Comparison of ENCODE assay signal across 15 mouse cellular contexts in genomic region chr11:64899587-64900278, GRCm38 (mm10).
"Had no signal": no experiment of that assay in that cellular context is flagged by ENCODE, and none has a peak within 500 bp of the region (broad histone marks: within the 10 kb centered on the region; RNA-seq: fewer than 3 reads in every experiment).

No protein-coding gene starts in this region.

- H3K4me2 ChIP-seq: liver, embryonic 11.5 days; liver, embryonic 15.5 days; neural tube, embryonic 15.5 days had no signal

- H3K27ac ChIP-seq: left cerebral cortex, adult 2 months; liver, embryonic 15.5 days; macrophage; neural tube, embryonic 15.5 days; stomach, postnatal 0 days had no signal

- H3K9me3 ChIP-seq: liver, embryonic 15.5 days; neural tube, embryonic 15.5 days had no signal

- H3K9ac ChIP-seq: liver, embryonic 15.5 days; neural tube, embryonic 15.5 days had no signal

- H3K4me3 ChIP-seq: left cerebral cortex, adult 2 months; liver, embryonic 15.5 days; myocyte; neural tube, embryonic 15.5 days had no signal

- DNase-seq: kidney, adult 2 months; kidney, postnatal 25 days; lung, adult 2 months; lung, postnatal 10 days; midbrain, embryonic 14.5 days; right cerebral cortex, adult 18-20 months; right cerebral cortex, postnatal 25 days; thymus, postnatal 4 days had no signal

- H3K36me3 ChIP-seq: liver, embryonic 15.5 days; neural tube, embryonic 15.5 days had no signal
